Mouse (Mus musculus) CH12F3 (cell line): ENCODE measurements around the gene Gpx2.

Source experiments
- in situ Hi-C: fragments of 300-500 bp; cut with MboI; formaldehyde crosslinking; loops from 2 replicates; pipeline ENCODE4 v1.14.3; 2020; ENCODE audit warnings: low sequenced_read_pairs

Gpx2 gene

DNA sequence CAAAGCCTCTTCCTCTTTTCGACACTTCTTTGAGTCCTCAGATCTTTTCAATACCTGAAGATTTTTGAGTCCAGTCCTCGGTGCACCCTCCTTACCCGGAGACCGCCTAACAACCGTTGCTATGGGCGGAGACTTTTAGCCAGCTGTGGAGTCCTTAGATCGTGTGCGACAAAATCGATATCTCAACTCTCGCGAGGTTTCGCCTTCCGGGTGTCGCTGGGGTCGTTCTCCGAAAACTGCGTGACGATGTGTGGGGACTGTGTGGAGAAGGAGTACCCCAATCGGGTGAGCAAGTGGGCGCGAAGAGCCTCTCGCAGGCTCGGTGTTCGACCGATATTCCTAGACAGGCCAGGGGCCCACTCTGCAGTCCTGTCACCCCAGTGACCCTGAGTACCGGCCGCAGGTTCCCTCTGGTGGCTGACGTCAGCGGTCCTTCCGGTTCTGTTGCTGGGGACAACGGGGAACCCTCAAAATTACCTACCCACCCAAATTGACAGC is 30.0 kb downstream of the Gpx2 start, which contains the start of the genes Churc1 and Fntb:
Gene Churc1, plus strand, starts transcription at position 185 of the 498 bp plus-strand sequence.
Gene Fntb, plus strand, starts transcription at position 236 of the 498 bp plus-strand sequence.
- in situ Hi-C loops = no loop called here

DNA sequence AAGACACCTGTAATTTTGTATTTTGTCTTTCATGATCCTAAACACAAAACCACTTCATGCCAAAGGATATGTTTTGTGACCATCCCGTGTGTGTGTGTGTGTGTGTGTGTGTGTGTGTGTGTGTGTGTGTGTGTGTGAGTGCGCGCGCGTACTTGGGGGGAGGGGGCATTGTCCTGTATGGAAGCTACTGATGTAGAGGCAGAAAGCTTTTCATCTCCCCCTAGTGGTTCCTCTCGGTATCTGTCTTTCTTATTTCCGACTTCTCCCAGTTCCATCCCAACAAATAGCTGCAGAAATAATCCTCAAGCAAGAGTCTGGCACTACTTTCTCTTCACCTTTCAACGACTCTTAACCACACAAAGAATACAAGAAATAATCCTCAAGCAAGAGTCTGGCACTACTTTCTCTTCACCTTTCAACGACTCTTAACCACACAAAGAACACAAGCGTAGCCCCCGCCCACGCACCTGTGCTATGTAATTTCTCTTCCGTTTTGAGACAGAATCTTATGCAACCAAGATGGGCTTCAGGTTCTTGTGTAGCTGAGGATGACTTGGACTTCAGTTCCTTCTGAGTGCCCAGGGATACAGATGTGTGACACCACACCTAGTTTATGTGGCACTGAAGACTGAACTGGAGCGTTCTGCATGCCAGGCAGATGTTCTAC is 42.6 kb downstream of the Gpx2 start:
- in situ Hi-C loops = no loop called here

DNA sequence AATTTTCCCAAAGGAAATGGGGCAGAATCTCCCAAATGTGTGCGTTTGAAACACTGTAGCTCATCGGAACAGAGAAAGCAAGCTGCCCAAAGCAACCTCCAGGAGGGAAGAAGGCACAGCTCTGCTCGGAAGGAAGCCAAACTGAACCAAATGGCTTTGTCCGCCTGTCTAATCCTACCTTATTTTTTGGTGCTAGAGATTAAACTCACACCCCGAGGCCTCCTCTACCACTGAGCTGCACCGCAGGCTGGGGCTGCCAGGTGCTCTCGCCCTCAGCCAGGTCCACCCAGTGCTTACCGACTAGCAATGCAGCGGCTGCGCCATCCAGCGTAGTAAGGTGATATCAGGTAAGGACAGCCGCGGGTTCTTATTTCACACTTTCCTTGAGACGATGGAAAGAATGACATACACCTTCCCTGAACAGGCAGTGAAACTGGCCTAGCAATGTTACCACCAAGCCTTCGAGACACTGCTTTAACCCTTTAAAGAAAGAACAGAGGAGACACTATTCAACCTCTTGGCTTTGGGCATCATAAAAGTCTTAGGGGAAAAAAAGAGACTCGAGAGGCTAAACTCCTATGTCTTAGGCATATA is 44.4 kb downstream of the Gpx2 start:
- in situ Hi-C loops = no loop called here
